Mouse (Mus musculus) kidney, adult 9 months (tissue): Measurements from ENCODE around the gene Mkrn3.

Experiments
- DNase-seq: peaks from one replicate; pipeline ENCODE4 v3.0.0; 2022

The Mkrn3 gene

GRCm38 (mm10) chr7:62419493-62420360 lies at the start of gene Mkrn3:
Gene Mkrn3 (minus strand): TSS chr7:62420139.
- peak; percentile 88 for DNase-seq

- peak; percentile 62 for DNase-seq
Observed at GRCm38 (mm10) chr7:62463878-62464755, 44.2 kb upstream of the Mkrn3 start, which contains the start of gene Peg12. Gene Peg12 (minus strand): TSS chr7:62464510.

- DNase-seq: peak; percentile 13
Observed at GRCm38 (mm10) chr7:62463007-62463877, 43.3 kb upstream of the Mkrn3 start.

DNA sequence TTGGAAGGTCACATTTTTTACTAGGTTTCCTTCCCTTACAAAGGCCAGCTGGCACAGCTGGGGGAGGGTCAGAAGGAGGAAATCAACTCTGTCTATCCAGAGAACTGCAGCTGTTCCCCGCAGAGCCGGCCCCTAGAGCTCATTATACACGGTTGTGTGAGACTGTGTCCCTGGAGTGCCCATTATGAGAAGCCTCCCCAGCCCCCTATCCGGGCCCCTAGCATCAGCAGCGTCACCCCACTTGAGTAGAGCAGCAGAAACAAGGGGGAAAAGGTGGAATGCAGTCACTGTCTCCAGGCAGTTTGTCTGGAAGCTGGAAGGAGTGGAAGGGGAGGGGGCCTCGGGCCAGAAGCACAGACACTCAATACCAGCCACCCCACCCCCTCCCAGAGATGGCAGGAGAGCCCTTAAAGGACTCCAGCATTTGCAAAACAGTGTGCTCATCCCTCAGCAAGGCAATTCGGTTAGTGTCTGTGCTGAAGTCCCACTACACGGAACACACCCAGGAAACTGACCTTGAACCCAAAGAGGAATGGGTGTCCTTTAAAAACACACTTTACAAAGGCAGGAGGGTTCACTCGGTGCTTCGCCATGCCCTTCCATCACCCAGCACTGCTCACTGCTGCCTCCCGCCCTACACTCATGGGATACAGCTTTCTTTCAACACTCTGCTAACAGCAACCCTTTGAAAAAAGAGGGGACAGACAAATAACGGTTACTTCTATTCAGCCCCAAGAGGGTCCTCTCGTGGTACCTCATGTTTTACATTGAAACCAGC lies 42.5 kb upstream of the Mkrn3 start:
- DNase-seq: no peak

DNA sequence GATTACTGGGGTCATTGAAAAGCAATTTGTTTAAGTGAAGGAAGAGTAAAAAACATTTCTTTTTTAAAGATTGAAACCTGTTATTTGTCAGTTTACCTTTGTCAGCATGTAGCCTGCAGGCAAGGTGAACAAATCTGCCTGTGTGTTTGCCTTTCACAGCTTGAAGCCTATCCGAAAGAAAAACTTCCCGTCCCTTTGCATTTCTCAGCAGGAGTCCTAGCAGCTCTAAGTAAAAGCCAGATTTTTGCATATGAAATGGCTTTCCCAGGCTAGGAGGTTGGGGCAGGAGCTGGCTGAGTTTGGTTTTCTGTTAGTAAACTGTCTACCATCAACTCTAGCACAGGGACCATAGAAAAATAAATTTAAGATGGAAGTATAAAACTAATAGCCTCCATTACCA lies 32.4 kb upstream of the Mkrn3 start:
- DNase-seq: no peak

DNA sequence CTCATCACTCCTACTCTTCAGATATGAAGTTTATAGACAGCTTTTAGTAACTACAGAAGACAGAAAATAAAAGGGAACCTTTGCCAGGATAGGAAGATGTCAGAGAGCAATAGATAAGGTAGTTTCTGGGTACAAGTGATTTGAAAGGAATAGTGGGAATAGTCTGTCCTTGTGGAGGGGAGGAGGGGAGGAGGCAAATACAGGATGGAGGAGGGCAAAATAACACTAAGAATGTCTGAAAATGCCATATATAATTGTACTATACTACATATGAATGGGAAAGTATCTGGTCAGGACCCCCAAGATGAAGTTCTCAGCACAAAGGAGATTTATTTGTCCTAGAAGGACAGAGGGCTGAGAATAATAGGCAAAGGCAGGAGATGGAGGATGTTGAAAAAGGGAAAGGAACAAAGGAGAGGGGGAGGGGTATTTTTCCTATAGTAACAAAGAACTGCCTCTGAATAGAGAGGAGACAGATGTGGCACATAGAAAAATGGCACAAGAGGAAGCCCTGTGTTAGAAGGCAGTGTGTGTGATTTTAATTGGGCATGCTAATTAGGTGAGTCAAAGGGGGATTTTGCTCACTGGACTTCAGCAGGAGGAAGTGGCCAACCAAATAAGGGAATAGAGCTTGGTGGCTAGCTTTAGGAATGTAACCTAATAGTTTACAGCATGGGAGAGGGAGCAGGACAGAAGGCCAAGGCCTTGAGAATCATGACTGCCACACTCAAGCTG lies 25.7 kb upstream of the Mkrn3 start:
- no peak for DNase-seq

DNA sequence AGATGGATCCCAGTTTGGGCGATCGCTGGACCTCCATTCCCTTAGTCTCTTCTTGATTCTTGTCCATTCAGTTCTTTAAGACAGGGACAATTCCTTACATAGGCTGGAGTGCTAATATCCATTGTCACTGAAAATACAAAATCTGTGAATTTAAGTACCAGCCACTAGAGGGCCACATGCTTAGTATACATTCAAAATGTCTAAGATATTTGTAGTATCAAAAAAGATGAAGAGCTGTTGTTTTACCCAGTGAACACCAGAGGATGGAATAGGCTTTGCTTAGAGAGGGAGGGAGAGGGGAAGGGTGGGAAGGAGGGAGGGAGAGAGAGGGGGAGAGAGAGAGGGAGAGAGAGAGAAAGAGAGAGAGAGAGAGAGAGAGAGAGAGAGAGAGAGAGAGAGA lies 16.5 kb upstream of the Mkrn3 start:
- no peak for DNase-seq

- peak; percentile 29 for DNase-seq
Observed at GRCm38 (mm10) chr7:62433243-62433642, 13.3 kb upstream of the Mkrn3 start.

DNA sequence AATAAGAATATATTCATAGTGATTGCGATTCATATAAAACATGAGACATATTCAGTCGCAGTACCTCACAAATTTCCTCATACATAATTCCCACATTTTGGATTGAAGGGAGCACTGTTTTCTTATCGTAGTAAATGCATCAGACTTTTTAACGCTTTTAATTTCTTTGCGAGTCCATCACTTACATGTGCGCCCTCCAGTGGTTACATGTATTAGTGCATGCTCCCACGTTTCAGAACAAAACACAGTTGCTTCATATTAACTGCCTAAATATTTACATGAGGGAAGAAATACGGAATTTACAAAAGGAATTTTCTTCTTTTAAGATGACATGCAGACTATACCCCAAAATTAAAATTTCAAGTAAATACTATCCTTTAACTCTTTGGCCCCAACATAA lies 8.4 kb upstream of the Mkrn3 start:
- DNase-seq: peak; percentile 30

DNA sequence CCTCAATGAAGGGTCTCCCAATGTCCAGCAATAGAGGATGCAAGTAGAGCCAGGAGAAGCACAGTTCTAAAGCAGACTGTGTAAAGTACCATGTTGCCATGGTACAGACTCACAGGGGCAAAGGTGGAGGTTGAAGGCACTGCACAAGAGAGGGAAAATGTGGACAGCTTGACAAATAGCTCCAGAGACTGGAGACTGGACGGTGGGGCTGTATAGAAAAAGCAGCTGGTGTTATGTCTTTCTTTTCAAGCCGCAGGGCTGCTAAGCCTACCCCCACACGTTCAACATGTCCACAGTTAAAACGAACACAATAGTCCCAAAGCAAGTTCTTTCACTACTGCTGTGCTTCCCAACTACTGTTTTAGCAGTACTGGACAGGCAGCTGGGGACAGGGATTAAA lies 3.3 kb upstream of the Mkrn3 start:
- no peak for DNase-seq

GRCm38 (mm10) chr7:62420566-62420965 lies 627 bp upstream of the Mkrn3 start:
- no peak for DNase-seq

GRCm38 (mm10) chr7:62419105-62419492 lies 840 bp downstream of the Mkrn3 start:
- no peak for DNase-seq

- no peak for DNase-seq
Observed at GRCm38 (mm10) chr7:62418346-62418745, 1.6 kb downstream of the Mkrn3 start.

DNA sequence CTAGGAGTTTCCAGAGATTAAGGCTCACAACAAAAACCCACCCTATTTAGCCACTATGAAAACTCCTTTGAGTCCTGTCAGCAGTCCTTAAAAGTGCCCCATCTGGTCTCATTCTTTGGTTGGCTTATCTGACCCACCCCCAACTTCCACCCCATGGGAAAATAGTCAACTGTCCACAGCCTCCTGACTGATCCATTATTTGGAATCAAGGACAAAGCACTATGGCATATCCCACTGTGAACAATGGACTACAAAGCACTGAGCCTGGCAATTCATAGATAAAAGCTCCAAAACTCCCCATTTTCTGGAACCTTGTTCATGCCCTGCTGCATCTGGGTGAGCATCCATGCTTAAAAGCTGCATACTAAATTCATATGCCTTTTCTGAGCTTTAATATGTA lies 3.8 kb downstream of the Mkrn3 start:
- no peak for DNase-seq

- DNase-seq: no peak
Observed at GRCm38 (mm10) chr7:62415222-62415621, 4.7 kb downstream of the Mkrn3 start.

GRCm38 (mm10) chr7:62407803-62408202 lies 12.1 kb downstream of the Mkrn3 start:
- no peak for DNase-seq

DNA sequence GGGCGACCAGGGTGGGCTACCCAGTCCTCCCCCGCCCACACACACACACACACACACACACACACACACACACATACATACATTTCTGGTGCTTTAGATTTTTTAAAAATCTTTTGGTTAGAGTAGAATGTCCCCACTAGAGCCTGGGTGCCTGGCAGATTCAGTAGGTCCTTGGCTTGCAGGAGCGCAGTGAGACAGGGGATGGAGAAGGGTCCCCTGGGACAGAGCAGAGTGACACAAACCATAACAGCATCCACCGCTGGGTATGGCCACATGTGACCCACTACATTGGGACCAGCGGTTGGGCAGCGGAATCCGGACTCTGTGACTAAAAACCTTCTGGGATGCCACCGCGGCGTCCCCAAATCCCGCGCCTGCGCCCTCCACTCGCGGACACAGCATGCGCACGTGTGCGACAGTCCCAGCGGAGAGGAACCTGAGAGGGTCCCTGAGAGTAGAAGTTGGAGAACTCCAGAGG lies 13.3 kb downstream of the Mkrn3 start:
- no peak for DNase-seq

- no peak for DNase-seq
Observed at GRCm38 (mm10) chr7:62392202-62392601, 27.7 kb downstream of the Mkrn3 start.

DNA sequence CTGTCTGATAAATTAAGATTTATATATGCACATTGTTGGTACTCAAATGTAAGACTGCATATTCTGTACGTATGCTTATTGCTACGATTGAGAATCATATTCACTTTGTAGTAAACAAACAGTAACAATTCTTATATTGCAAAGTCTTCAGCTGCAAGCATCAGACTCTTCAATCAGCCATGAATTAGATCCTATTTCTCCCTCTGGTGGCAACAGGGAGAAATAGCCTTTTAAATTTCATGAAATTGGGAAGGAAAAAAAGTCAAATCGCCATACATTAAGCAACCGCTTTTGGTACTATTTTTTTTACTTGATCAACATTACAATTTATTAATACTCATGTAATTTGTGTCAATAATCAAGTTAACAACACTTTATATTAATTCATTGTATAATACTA lies 31.6 kb downstream of the Mkrn3 start:
- no peak for DNase-seq

- peak; percentile 48 for DNase-seq
Observed at GRCm38 (mm10) chr7:62382391-62382790, 37.5 kb downstream of the Mkrn3 start.

- DNase-seq: no peak
Observed at GRCm38 (mm10) chr7:62378529-62378928, 41.4 kb downstream of the Mkrn3 start.
